Mouse (Mus musculus) ovary, adult 2 months (tissue): Measurements from ENCODE around the gene Reep1. TPM values are rescaled to one million over a fixed set of nuclear protein-coding genes. Genes with fewer than 3 reads are reported as not detected.

Experiments
- polyA plus RNA-seq: library from polyadenylated mRNA; depleted of rRNA; stranded (reverse); fragments of >200 nt; gene quantifications from 2 replicates; pipeline ENCODE4 v1.2.3, GENCODE M21; 2012; rRNA removed

Reep1 gene
- polyA plus RNA-seq = 6.3 and 6.9 TPM in 2 replicates

DNA sequence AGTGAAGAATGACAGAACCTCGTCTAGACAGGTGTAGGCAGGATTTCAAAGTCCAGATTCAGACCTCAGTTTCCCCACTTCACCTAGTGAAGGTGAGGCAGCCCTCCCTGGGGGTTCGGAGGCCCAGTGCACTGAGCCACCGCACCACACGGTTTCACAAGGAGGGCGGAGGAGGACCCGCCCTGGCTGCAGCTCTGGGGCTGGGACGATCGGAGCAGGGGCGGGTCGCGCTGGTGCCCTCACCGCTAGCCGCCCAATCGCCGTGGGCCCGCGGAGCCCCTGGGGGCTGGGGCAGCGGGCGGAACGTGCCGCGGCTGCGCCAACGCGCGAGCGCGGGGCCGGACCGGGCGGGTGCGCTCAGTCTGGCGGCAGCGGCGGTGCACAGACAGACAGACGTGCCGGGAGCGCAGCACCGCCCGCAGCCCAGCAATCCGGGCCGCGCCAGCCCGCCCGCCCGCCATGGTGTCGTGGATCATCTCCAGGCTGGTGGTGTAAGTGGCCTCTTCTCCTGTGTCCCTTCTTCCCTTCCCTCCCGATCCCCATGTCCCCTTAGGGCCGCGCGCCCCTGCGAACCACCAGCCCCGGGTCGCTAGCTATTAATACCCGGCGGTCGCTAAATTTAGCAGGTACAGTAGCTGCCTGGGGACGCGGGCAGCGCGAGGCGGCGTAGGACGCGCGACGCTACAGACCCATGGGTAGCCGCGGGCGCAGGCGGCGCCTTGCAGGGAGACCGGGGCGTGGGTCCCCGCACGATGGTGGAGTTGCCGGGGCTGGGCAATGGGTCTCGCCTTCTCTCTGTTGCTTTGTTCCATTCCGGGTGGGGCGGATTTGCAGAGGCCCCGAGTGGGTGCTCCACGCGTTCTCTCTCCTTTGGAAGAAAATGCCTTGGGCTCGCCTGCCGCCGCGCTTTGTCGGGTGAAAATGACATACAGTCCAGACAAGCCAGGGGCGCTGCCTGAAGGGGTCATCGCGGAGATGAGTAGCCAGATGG is at the start of gene Reep1:
Gene Reep1 (plus strand): TSS at position 51 of the 991 bp plus-strand sequence.

GRCm38 (mm10) chr6:71826869-71827268 is 119.5 kb downstream of the Reep1 start, which contains the start of gene Mrpl35:
Gene Mrpl35 (minus strand): TSS chr6:71826969.

GRCm38 (mm10) chr6:71830690-71831580 is 123.6 kb downstream of the Reep1 start, which contains the start of gene Immt:
Gene Immt (plus strand): TSS chr6:71831331.

Other genes with a start within 250 kb of the Reep1 start
- 31.2 and 49.0 TPM in 2 replicates for gene Rnf103, start 213.7 kb upstream of the Reep1 start, polyA plus RNA-seq
- gene Chmp3, start 163.8 kb upstream of the Reep1 start, polyA plus RNA-seq = 26.3 and 30.6 TPM in 2 replicates
- gene Kdm3a, start 74.6 kb upstream of the Reep1 start, polyA plus RNA-seq = 10.1 and 13.2 TPM in 2 replicates
- gene Mrpl35, start 119.4 kb downstream of the Reep1 start, polyA plus RNA-seq = 4.3 and 6.4 TPM in 2 replicates
- gene Immt, start 123.8 kb downstream of the Reep1 start, polyA plus RNA-seq = 47.0 and 51.4 TPM in 2 replicates
- 6.9 and 10.0 TPM in 2 replicates for gene Ptcd3, start 201.2 kb downstream of the Reep1 start, polyA plus RNA-seq
- 41.5 and 50.1 TPM in 2 replicates for gene Polr1a, start 201.5 kb downstream of the Reep1 start, polyA plus RNA-seq